Mouse (Mus musculus) erythroblast, embryonic 14.5 days (primary cell): ENCODE data around the gene Gm17490. TPM values are rescaled to one million over a fixed set of nuclear protein-coding genes. Genes with fewer than 3 reads are reported as not detected.

ENCODE experiments used
- H3K27me3 ChIP-seq: 2 replicates; pipeline ENCODE4 v1.6.1; 2012; ENCODE audit warnings: inconsistent platforms; ENCODE audit not compliant: control insufficient read depth
- H3K36me3 ChIP-seq: 2 replicates; pipeline ENCODE4 v1.6.1; 2012; ENCODE audit warnings: mild to moderate bottlenecking, inconsistent platforms; ENCODE audit not compliant: control insufficient read depth
- H3K4me1 ChIP-seq: 2 replicates; pipeline ENCODE4 v1.6.1; 2012; ENCODE audit warnings: inconsistent platforms; ENCODE audit not compliant: control insufficient read depth
- H3K4me3 ChIP-seq: replicated peaks from 2 replicates; pipeline ENCODE3; 2012; ENCODE audit warnings: moderate library complexity, mild to moderate bottlenecking, inconsistent platforms
- H3K9me3 ChIP-seq: 2 replicates; pipeline ENCODE4 v1.6.1; 2012; ENCODE audit warnings: low read length, inconsistent platforms, mixed read lengths; ENCODE audit not compliant: control insufficient read depth
- GATA1 ChIP-seq: IDR thresholded peaks from 2 replicates; pipeline ENCODE4 v1.6.1; 2012; ENCODE audit warnings: low read length, inconsistent platforms, mixed read lengths
- TAL1 ChIP-seq: IDR thresholded peaks from 3 replicates; pipeline ENCODE4 v1.6.1; 2012; ENCODE audit warnings: low read length, inconsistent platforms, mixed read lengths
- polyA plus RNA-seq: library from polyadenylated mRNA; stranded (reverse); fragments of >175 nt; gene quantifications from 2 replicates; pipeline ENCODE4 v1.2.3, GENCODE M21; 2012

Gm17490 gene
- polyA plus RNA-seq, 1 experiment: not detected

GRCm38 (mm10) chr2:11654990-11655931 lies 29.2 kb upstream of the Gm17490 start:
- Histone ChIP-seq H3K36me3 (no peaks in the 10 kb centered on the region), H3K27me3 (no peaks in the 10 kb centered on the region), H3K9me3 (no peaks in the 10 kb centered on the region), H3K4me1 (no peaks in the 10 kb centered on the region), H3K4me3 (no peak overlapping the region)
- TF ChIP-seq TAL1 (no peak), GATA1 (no peak)

GRCm38 (mm10) chr2:11653780-11654179 lies 27.7 kb upstream of the Gm17490 start:
- Histone ChIP-seq H3K4me3 (no peak overlapping the region), H3K27me3 (no peaks in the 10 kb centered on the region), H3K36me3 (no peaks in the 10 kb centered on the region), H3K4me1 (no peaks in the 10 kb centered on the region), H3K9me3 (no peaks in the 10 kb centered on the region)
- TF ChIP-seq TAL1 (no peak), GATA1 (no peak)

GRCm38 (mm10) chr2:11653330-11653729 lies 27.3 kb upstream of the Gm17490 start:
- H3K36me3 ChIP-seq: no peaks in the 10 kb centered on the region
- TF ChIP-seq GATA1 (no peak), TAL1 (no peak)
- no peaks in the 10 kb centered on the region for H3K4me1 ChIP-seq
- no peaks in the 10 kb centered on the region for H3K9me3 ChIP-seq
- H3K27me3 ChIP-seq: no peaks in the 10 kb centered on the region
- no peak overlapping the region for H3K4me3 ChIP-seq

- Histone ChIP-seq H3K36me3 (no peaks in the 10 kb centered on the region), H3K4me3 (no peak overlapping the region), H3K9me3 (no peaks in the 10 kb centered on the region), H3K4me1 (no peaks in the 10 kb centered on the region), H3K27me3 (no peaks in the 10 kb centered on the region)
- TF ChIP-seq GATA1: no peak
- no peak for TF ChIP-seq TAL1
These were observed 26.7 kb upstream of the Gm17490 start for GRCm38 (mm10) chr2:11652780-11653179.

GRCm38 (mm10) chr2:11652196-11652595 lies 26.1 kb upstream of the Gm17490 start:
- Histone ChIP-seq H3K36me3 (no peaks in the 10 kb centered on the region), H3K27me3 (no peaks in the 10 kb centered on the region), H3K4me3 (no peak overlapping the region), H3K4me1 (no peaks in the 10 kb centered on the region), H3K9me3 (no peaks in the 10 kb centered on the region)
- TF ChIP-seq GATA1 (no peak), TAL1 (no peak)

- Histone ChIP-seq H3K27me3 (no peaks in the 10 kb centered on the region), H3K4me3 (no peak overlapping the region)
- TF ChIP-seq GATA1: no peak
- no peak for TF ChIP-seq TAL1
These were observed 25.4 kb upstream of the Gm17490 start for GRCm38 (mm10) chr2:11651476-11651875.

GRCm38 (mm10) chr2:11645297-11645696 lies 19.2 kb upstream of the Gm17490 start:
- Histone ChIP-seq H3K27me3 (no peaks in the 10 kb centered on the region), H3K9me3 (no peaks in the 10 kb centered on the region), H3K4me1 (no peaks in the 10 kb centered on the region), H3K36me3 (no peaks in the 10 kb centered on the region), H3K4me3 (no peak overlapping the region)
- no peak for TF ChIP-seq TAL1
- no peak for TF ChIP-seq GATA1

More at GRCm38 (mm10) chr2:11651476-11651875, 25.4 kb upstream of the Gm17490 start:
- Histone ChIP-seq H3K4me1 (no peaks in the 10 kb centered on the region), H3K9me3 (no peaks in the 10 kb centered on the region), H3K36me3 (no peaks in the 10 kb centered on the region)

GRCm38 (mm10) chr2:11644057-11644456 lies 18.0 kb upstream of the Gm17490 start:
- Histone ChIP-seq H3K36me3 (no peaks in the 10 kb centered on the region), H3K27me3 (no peaks in the 10 kb centered on the region), H3K9me3 (no peaks in the 10 kb centered on the region), H3K4me3 (no peak overlapping the region), H3K4me1 (no peaks in the 10 kb centered on the region)
- TF ChIP-seq TAL1 (no peak), GATA1 (no peak)

- Histone ChIP-seq H3K27me3 (no peaks in the 10 kb centered on the region), H3K4me3 (no peak within 1 kb of the TSS), H3K4me1 (no peaks in the 10 kb centered on the region), H3K36me3 (no peaks in the 10 kb centered on the region), H3K9me3 (no peaks in the 10 kb centered on the region)
- TF ChIP-seq TAL1 (no peak), GATA1 (no peak)
These were observed 16.4 kb upstream of the Gm17490 start, which contains the start of gene Il2ra for GRCm38 (mm10) chr2:11642451-11642941. Gene Il2ra, plus strand, starts transcription at chr2:11642807.
